Mouse (Mus musculus) erythroid progenitor cell, adult 5-6 weeks (primary cell): ENCODE results near the gene Serpini1. TPM values are rescaled to one million over a fixed set of nuclear protein-coding genes. Genes with fewer than 3 reads are reported as not detected.

ENCODE experiments used
- total RNA-seq, 2 experiments: library from RNA; stranded (forward) in 1 of 2; stranded (reverse) in 1 of 2; fragments of 150-400 nt in 1 of 2; fragments of 186-747, 209-891 nt in 1 of 2; gene quantifications; 2 replicates each; pipeline versions ENCODE4 v1.2.3 to v1.2.4; 2015 to 2017; ENCODE audit warnings: low replicate concordance in 2 of 2

Gene Serpini1
- total RNA-seq, 2 experiments from 2014 or later: 1.4 to 2.1 TPM

Other genes with a start within 250 kb of the Serpini1 start
- not detected in 2 replicates for gene Wdr49, start 75.4 kb upstream of the Serpini1 start, total RNA-seq (2015; ENCODE audit: low replicate concordance)
- 0.77 TPM in 1 of 2 replicates, not detected in the other for gene Wdr49, start 75.4 kb upstream of the Serpini1 start, total RNA-seq (2017; ENCODE audit: low replicate concordance)
- 38.6 and 38.9 TPM in 2 replicates for gene Pdcd10, start 691 bp upstream of the Serpini1 start, total RNA-seq (2015; ENCODE audit: low replicate concordance)
- 60.8 and 67.1 TPM in 2 replicates for gene Pdcd10, start 691 bp upstream of the Serpini1 start, total RNA-seq (2017; ENCODE audit: low replicate concordance)
- not detected in 2 replicates for gene Gm29133, start 190.7 kb downstream of the Serpini1 start, total RNA-seq (2015; ENCODE audit: low replicate concordance)
- not detected in 2 replicates for gene Gm29133, start 190.7 kb downstream of the Serpini1 start, total RNA-seq (2017; ENCODE audit: low replicate concordance)